Mouse (Mus musculus) brain, embryonic 14.5 days (tissue): ENCODE measurements at regions not wholly inside any gene's neighbourhood (a gene's known extent, or its start where the extent isn't known, plus 50 kb on each side); places are given as distances from the start of the nearest gene placed in this dataset.

ENCODE experiments used
- CTCF ChIP-seq: fragments of 200-500 bp; IDR thresholded peaks from 2 replicates; pipeline ENCODE4 v1.5.1; 2012; ENCODE audit warnings: inconsistent platforms, mild to moderate bottlenecking, moderate library complexity, borderline replicate concordance; ENCODE audit not compliant: insufficient read depth, insufficient read length; ENCODE audit errors: extremely low read depth
- POLR2A ChIP-seq: fragments of 200-500 bp; IDR thresholded peaks from 2 replicates; pipeline ENCODE4 v1.6.1; 2012; ENCODE audit warnings: mild to moderate bottlenecking, inconsistent platforms, borderline replicate concordance; ENCODE audit not compliant: poor library complexity, insufficient read depth, insufficient read length, severe bottlenecking; ENCODE audit errors: extremely low read depth

GRCm38 (mm10) chr7:37389703-37390087 is 383.7 kb downstream of the Zfp536 start:
- TF ChIP-seq CTCF (no peak), POLR2A (no peak)
